Mouse (Mus musculus): ENCODE measurements at regions not wholly inside any gene's neighbourhood (a gene's known extent, or its start where the extent isn't known, plus 50 kb on each side); places are given as distances from the start of the nearest gene placed in this dataset.

DNA sequence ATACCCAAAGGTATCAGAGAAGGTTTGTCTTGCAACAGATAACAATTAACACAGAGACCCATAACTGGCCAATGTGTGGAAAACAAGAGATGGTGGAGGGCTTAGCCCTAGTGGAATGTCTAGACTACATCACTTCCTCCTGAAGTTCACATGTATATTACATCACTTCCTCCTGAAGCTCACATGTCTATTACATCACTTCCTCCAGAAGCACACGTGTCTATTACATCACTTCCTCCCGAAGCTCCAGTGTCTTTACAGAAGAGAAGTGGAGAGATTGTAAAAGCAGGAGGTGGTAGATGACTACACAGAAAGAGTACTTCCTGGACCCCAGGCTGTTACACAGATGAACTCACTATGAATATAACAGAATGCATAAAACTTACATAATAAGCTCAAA, 65.1 kb downstream of the Sox9 start:
- TF ChIP-seq POLR2A (IDR thresholded peaks at IDR 0.05; ENCODE audit: low read depth, low read length) (no peak), CTCF (IDR thresholded peaks at IDR 0.05; ENCODE audit: borderline replicate concordance, insufficient read depth, low read length) (no peak)

Measured in embryonic fibroblast, embryonic 13.5 days (primary cell).